In the genomic region with DNA sequence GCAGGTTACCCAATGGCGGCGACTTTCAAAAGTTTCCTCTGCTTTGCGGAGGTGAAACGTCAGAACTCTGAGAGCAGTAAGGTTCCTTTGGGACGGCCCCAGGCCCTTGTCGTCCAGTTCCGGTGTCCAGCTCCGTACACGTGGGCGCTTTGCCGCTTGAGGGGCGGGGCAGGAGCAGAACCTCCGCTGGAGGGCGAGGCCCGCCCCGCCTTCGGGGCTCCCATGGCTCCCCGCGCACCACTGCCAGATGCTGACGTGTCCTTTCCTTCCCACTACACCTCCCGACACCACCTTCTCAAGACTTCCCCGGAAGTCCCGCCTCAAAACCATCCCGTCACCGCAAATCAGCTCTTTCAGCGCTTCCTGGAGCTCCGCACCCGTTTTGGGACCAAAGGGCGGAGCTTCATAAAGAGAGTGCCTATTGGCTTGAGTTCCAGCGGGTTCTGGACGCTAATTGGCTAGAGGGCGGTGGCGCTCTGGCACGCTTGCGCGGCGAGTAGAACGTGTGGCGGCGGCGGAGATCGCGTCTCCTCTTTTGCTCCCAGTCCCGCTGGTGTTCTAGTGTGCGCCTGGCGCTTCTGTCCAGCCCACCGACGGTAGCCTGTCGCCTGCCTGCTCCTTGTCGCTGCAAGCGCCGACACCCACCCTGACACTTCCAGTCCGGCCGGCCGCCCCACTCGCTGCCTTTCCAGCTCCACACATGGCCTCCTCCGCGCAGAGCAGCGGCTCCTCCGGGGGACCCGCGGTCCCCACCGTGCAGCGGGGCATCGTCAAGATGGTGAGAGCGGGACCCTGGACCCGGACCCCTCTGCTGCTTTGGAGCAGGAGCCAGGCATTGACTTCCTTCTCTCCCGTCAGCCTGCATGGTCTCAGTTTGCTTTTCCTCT, we compare ENCODE assay signal across 8 mouse cellular contexts. TPM values are rescaled to one million over a fixed set of nuclear protein-coding genes. Genes with fewer than 3 reads are reported as not detected.
A peak's percentile ranks its signal among the peaks of the same experiment; 100 is the strongest.
DNase-seq lines count a peak whose midpoint lies in the region; ATAC-seq lines count a peak whose summit lies in the region.

No protein-coding gene starts in this region.

- H3K4me1 ChIP-seq in brown adipose tissue, adult 24 weeks (ENCODE audit: control insufficient read depth, insufficient read depth, insufficient read length, low read length) = peaks cover 9% of the 10 kb centered on the region
- peaks cover 50% of the 10 kb centered on the region for H3K4me1 ChIP-seq in heart, embryonic 13.5 days
- peaks cover 59% of the 10 kb centered on the region for H3K4me1 ChIP-seq in liver, embryonic 12.5 days
- peaks cover 19% of the 10 kb centered on the region for H3K4me1 ChIP-seq in stomach, embryonic 15.5 days

- peak; percentile 99 for DNase-seq in CD4-positive, CD25-positive, alpha-beta regulatory T cell, adult 2 months (ENCODE audit: low read depth, low spot score)
- DNase-seq in fat pad, adult 2 months (ENCODE audit: extremely low read depth, low read depth, low spot score) = peak; percentile 98
- DNase-seq in kidney, postnatal 10 days = peak; percentile 99
- DNase-seq in natural killer cell, adult 2 months (ENCODE audit: low spot score in 2 of 2) = peak; percentile 98

- WGBS in heart, embryonic 13.5 days = under 1% methylated on average over 68 of the region's 68 CpGs
- 1% methylated on average over 68 of the region's 68 CpGs for WGBS in liver, embryonic 12.5 days (ENCODE audit: insufficient replicate concordance)
- WGBS in stomach, embryonic 15.5 days = under 1% methylated on average over 68 of the region's 68 CpGs

- no peaks in the 10 kb centered on the region for H3K9me3 ChIP-seq in heart, embryonic 13.5 days
- no peaks in the 10 kb centered on the region for H3K9me3 ChIP-seq in liver, embryonic 12.5 days (replicated peaks)
- no peaks in the 10 kb centered on the region for H3K9me3 ChIP-seq in stomach, embryonic 15.5 days

- ATAC-seq in heart, embryonic 13.5 days (ENCODE audit: extremely low read depth, insufficient number of reproducible peaks, low FRiP score, low TSS enrichment) = peak; percentile 99
- ATAC-seq in liver, embryonic 12.5 days = peak; percentile 98
- peak; percentile 99 for ATAC-seq in stomach, embryonic 15.5 days (ENCODE audit: insufficient read depth, low FRiP score, low read depth)

- peak overlapping the region; percentile 88 for H3K4me3 ChIP-seq in brown adipose tissue, adult 24 weeks (ENCODE audit: insufficient read depth, low read depth, low read length)
- peak overlapping the region; percentile 70 for H3K4me3 ChIP-seq in heart, embryonic 13.5 days
- H3K4me3 ChIP-seq in liver, embryonic 12.5 days = peak overlapping the region; percentile 87
- H3K4me3 ChIP-seq in stomach, embryonic 15.5 days (replicated peaks) = peak overlapping the region; percentile 92

- H3K36me3 ChIP-seq in heart, embryonic 13.5 days = 0 out of 2 replicates have a peak, but pooled peaks cover 8% of the 10 kb centered on the region
- H3K36me3 ChIP-seq in liver, embryonic 12.5 days = peaks cover 23% of the 10 kb centered on the region
- no peaks in the 10 kb centered on the region; the same call in 1 of the 2 replicates for H3K36me3 ChIP-seq in stomach, embryonic 15.5 days

- H3K9ac ChIP-seq in heart, embryonic 13.5 days = peak overlapping the region; percentile 89
- H3K9ac ChIP-seq in liver, embryonic 12.5 days = peak overlapping the region; percentile 82
- H3K9ac ChIP-seq in stomach, embryonic 15.5 days = peak overlapping the region; percentile 87

- peak overlapping the region; percentile 89 for H3K4me2 ChIP-seq in heart, embryonic 13.5 days
- peak overlapping the region; percentile 95 for H3K4me2 ChIP-seq in liver, embryonic 12.5 days
- peak overlapping the region; percentile 74 for H3K4me2 ChIP-seq in stomach, embryonic 15.5 days

- peak overlapping the region; percentile 56 for H3K27ac ChIP-seq in brown adipose tissue, adult 24 weeks (replicated peaks; ENCODE audit: low read depth, low read length)
- peak overlapping the region; percentile 86 for H3K27ac ChIP-seq in heart, embryonic 13.5 days (replicated peaks)
- peak overlapping the region; percentile 84 for H3K27ac ChIP-seq in liver, embryonic 12.5 days
- H3K27ac ChIP-seq in stomach, embryonic 15.5 days = peak overlapping the region; percentile 91

- no peaks in the 10 kb centered on the region for H3K27me3 ChIP-seq in heart, embryonic 13.5 days (replicated peaks)
- no peaks in the 10 kb centered on the region for H3K27me3 ChIP-seq in liver, embryonic 12.5 days (replicated peaks)
- H3K27me3 ChIP-seq in stomach, embryonic 15.5 days (replicated peaks) = no peaks in the 10 kb centered on the region

RNA-seq across cellular contexts. Expression of gene Snd1, which starts 5.2 kb away (rescaled TPM):
- polyA plus RNA-seq in brown adipose tissue, adult 24 weeks (2012; ENCODE audit: insufficient read depth, insufficient read length, missing spikeins) = 18.4 and 25.4 TPM in 2 replicates
- 78.5 and 79.6 TPM in 2 replicates for polyA plus RNA-seq in heart, embryonic 13.5 days (2015; fragmentation: Nextera tagmentation; extraction: Ambion mirVana)
- polyA plus RNA-seq in liver, embryonic 12.5 days (2016; fragmentation: Nextera tagmentation; extraction: Ambion mirVana) = 82.0 and 82.6 TPM in 2 replicates
- polyA plus RNA-seq in stomach, embryonic 15.5 days (2015; fragmentation: Nextera tagmentation; extraction: Ambion mirVana) = 128 and 153 TPM in 2 replicates

RNA-seq across cellular contexts. Expression of gene Pax4, which starts 31.0 kb away (rescaled TPM):
- not detected in 2 replicates for polyA plus RNA-seq in brown adipose tissue, adult 24 weeks (2012; ENCODE audit: insufficient read depth, insufficient read length, missing spikeins)
- polyA plus RNA-seq in heart, embryonic 13.5 days (2015; fragmentation: Nextera tagmentation; extraction: Ambion mirVana) = not detected in 2 replicates
- polyA plus RNA-seq in liver, embryonic 12.5 days (2016; fragmentation: Nextera tagmentation; extraction: Ambion mirVana) = not detected in 2 replicates
- polyA plus RNA-seq in stomach, embryonic 15.5 days (2015; fragmentation: Nextera tagmentation; extraction: Ambion mirVana) = 1.6 and 2.5 TPM in 2 replicates

RNA-seq across cellular contexts. Expression of gene Gcc1, which starts 51.9 kb away (rescaled TPM):
- 4.1 and 5.7 TPM in 2 replicates for polyA plus RNA-seq in brown adipose tissue, adult 24 weeks (2012; ENCODE audit: insufficient read depth, insufficient read length, missing spikeins)
- 5.4 TPM in 2 replicates for polyA plus RNA-seq in heart, embryonic 13.5 days (2015; fragmentation: Nextera tagmentation; extraction: Ambion mirVana)
- polyA plus RNA-seq in liver, embryonic 12.5 days (2016; fragmentation: Nextera tagmentation; extraction: Ambion mirVana) = 5.5 and 6.7 TPM in 2 replicates
- polyA plus RNA-seq in stomach, embryonic 15.5 days (2015; fragmentation: Nextera tagmentation; extraction: Ambion mirVana) = 9.7 and 9.9 TPM in 2 replicates

RNA-seq across cellular contexts. Expression of gene Fscn3, which starts 52.5 kb away (rescaled TPM):
- not detected in 2 replicates for polyA plus RNA-seq in brown adipose tissue, adult 24 weeks (2012; ENCODE audit: insufficient read depth, insufficient read length, missing spikeins)
- polyA plus RNA-seq in heart, embryonic 13.5 days (2015; fragmentation: Nextera tagmentation; extraction: Ambion mirVana) = not detected in 2 replicates
- polyA plus RNA-seq in liver, embryonic 12.5 days (2016; fragmentation: Nextera tagmentation; extraction: Ambion mirVana) = 0.38 and 0.41 TPM in 2 replicates
- polyA plus RNA-seq in stomach, embryonic 15.5 days (2015; fragmentation: Nextera tagmentation; extraction: Ambion mirVana) = not detected in 2 replicates

RNA-seq across cellular contexts. Expression of gene Arf5, which starts 56.7 kb away (rescaled TPM):
- 65.6 and 67.5 TPM in 2 replicates for polyA plus RNA-seq in brown adipose tissue, adult 24 weeks (2012; ENCODE audit: insufficient read depth, insufficient read length, missing spikeins)
- polyA plus RNA-seq in heart, embryonic 13.5 days (2015; fragmentation: Nextera tagmentation; extraction: Ambion mirVana) = 231 and 250 TPM in 2 replicates
- 370 and 395 TPM in 2 replicates for polyA plus RNA-seq in liver, embryonic 12.5 days (2016; fragmentation: Nextera tagmentation; extraction: Ambion mirVana)
- 296 and 340 TPM in 2 replicates for polyA plus RNA-seq in stomach, embryonic 15.5 days (2015; fragmentation: Nextera tagmentation; extraction: Ambion mirVana)

Comparison
In these comparisons a context has a peak if more than half of its experiments do, and no peak if none do; other contexts are left out.
1. Peak in every context shown above with its lines: DNase-seq, ATAC-seq, H3K4me3 ChIP-seq and H3K27ac ChIP-seq.